Mouse (Mus musculus): Measurements from ENCODE around the gene Sgpp1. TPM values are rescaled to one million over a fixed set of nuclear protein-coding genes. Genes with fewer than 3 reads are reported as not detected.
"Not testable (repeated sequence)": the region's sequence is repeated elsewhere in the genome, so short reads cannot be mapped to it uniquely, and the experiment has no call there.

The Sgpp1 gene
- polyA plus RNA-seq, 1 experiment = 144 TPM

DNA sequence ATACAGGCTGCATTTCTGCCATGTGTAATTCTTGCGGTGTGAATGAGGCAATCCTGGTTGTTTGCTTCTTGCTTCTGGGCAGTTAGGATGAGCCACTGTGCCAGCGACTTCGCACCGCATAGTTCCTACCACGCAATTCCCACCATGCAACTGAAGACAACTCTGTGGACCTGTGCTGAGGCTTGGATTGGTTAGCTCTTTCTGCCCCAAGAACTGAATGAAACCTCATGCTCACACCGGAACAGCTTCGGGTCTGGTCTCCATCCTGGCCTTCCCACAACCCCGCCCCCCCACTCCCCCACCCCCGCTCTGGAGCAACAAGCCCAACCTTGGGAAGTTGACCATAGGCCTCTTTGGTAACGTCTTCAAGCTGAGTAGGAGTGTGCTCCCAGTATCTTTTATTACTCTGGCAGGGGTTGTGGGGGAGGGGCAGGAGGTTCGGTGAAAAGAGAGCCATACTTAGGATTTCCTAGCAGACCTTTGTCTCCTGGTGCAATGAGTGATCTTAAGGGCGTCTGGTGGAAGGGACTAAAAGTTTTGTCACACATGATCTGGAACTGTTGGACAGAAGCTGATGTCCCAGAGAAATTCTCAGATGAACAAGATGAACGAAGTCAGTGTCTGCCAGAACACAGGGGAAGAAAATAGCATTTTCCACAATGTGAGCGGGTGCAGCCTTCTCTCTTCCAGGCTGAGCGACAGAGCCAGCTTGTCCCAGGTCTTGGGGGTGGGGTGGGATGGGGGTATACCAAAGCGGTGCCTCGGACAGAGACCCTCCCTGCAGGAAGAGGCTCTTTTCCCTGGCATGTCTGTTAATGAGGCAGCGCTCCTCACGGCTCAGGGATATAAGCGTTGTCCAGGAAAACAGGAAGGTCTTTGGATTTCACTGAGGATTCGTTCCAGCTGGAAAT lies 34.1 kb downstream of the Sgpp1 start:
- Histone ChIP-seq H3K27ac (ENCODE audit: insufficient read depth, low read depth, low read length) (no peak overlapping the region), H3K4me1 (ENCODE audit: control insufficient read depth, insufficient read depth, low read length) (peaks cover 3% of the 10 kb centered on the region; the same call in 1 of the 2 replicates), H3K4me3 (ENCODE audit: insufficient read depth, low read length) (no peak overlapping the region)
- TF ChIP-seq CTCF (IDR thresholded peaks at IDR 0.05; ENCODE audit: low read depth, low read length) (no peak), POLR2A (IDR thresholded peaks at IDR 0.05; ENCODE audit: borderline replicate concordance, low read depth, low read length) (no peak)

DNA sequence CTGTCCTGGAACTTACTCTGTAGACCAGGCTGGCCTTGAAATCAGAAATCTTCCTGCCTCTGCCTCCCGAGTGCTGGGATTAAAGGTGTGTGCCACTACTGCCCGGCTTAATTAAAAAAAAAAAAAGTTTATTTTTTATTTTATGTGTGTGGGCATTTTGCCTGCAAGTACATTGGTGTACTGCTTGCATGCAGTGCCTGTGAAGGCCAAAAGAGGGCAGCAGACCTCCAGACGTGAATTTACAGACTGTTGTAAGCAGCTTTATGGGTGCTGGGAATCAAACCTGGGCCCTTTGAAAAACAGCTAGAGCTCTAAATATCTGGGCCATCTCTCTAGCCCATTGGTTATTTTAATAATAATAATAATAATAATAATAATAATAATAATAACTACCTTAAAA lies 36.8 kb downstream of the Sgpp1 start:
- H3K27ac ChIP-seq (ENCODE audit: insufficient read depth, low read depth, low read length) = no peak overlapping the region
- peaks cover 10% of the 10 kb centered on the region for H3K4me1 ChIP-seq (ENCODE audit: control insufficient read depth, insufficient read depth, low read length)
- TF ChIP-seq CTCF (IDR thresholded peaks at IDR 0.05; ENCODE audit: low read depth, low read length) (no peak), POLR2A (IDR thresholded peaks at IDR 0.05; ENCODE audit: borderline replicate concordance, low read depth, low read length) (no peak)
- no peak overlapping the region for H3K4me3 ChIP-seq (ENCODE audit: insufficient read depth, low read length)

DNA sequence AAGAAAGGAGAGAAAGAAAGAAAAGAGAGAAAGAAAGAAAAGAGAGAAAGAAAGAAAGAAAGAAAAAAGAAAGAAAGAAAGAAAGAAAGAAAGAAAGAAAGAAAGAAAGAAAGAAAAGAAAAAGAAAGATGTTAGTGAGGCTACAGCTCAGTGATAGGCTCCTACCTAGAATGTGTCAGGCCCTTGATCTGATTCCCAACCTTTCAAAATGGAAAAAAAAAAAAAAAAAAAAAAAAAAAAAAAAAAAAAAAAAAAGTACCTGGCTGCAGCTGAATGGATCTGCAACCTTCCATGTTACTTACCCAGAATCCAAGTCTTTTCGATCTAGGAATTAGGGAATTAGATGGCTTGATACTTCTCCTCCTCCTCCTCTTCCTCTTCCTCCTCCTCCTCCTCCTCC lies 39.7 kb downstream of the Sgpp1 start:
- not testable (repeated sequence) for H3K4me1 ChIP-seq (ENCODE audit: control insufficient read depth, insufficient read depth, low read length); H3K27ac ChIP-seq (ENCODE audit: insufficient read depth, low read depth, low read length); H3K4me3 ChIP-seq (ENCODE audit: insufficient read depth, low read length)

DNA sequence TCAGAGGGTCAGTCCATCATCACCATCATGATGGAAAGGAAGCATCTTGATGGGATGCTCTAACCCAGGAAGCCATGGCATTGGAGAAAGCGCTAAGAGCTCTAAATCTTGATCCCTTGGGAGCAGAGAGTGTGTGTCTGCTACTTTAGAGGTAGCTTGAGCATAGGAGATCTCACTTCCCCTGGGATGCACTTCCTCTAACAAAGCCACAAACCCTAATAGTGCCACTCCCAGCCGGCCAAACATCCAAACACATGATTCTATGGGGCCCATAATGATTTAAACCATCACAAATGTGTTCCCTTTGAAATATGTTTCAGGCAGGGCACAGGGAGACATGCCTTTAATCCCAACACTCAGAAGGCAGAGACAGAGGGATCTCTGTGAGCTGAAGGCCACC lies 46.5 kb downstream of the Sgpp1 start:
- Histone ChIP-seq H3K4me3 (ENCODE audit: insufficient read depth, low read length) (no peak overlapping the region), H3K27ac (ENCODE audit: insufficient read depth, low read depth, low read length) (peak overlapping the region; percentile 55), H3K4me1 (ENCODE audit: control insufficient read depth, insufficient read depth, low read length) (peaks cover 30% of the 10 kb centered on the region)
- TF ChIP-seq CTCF (IDR thresholded peaks at IDR 0.05; ENCODE audit: low read depth, low read length) (no peak), POLR2A (IDR thresholded peaks at IDR 0.05; ENCODE audit: borderline replicate concordance, low read depth, low read length) (no peak)

DNA sequence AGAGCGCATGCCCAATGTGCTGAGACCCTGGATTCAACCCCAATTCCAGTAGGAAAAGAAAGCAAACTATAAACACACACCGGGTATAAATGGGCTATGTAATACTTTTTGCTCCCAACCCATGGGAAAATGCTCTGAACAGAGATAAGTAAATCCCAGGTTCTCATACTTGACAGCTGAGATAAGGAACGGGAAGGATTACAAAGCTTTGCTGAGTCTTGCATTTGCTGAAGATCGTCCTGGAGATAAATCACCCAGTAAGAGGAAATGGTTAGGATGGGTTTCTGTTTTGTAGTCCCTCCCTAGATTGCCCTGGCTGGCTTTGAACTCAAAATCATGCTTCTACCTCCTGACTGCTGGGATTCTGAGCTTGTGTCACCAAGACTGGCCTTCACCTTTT lies 48.2 kb downstream of the Sgpp1 start:
- H3K4me1 ChIP-seq (ENCODE audit: control insufficient read depth, insufficient read depth, low read length) = peaks cover 31% of the 10 kb centered on the region
- TF ChIP-seq POLR2A (IDR thresholded peaks at IDR 0.05; ENCODE audit: borderline replicate concordance, low read depth, low read length) (no peak), CTCF (IDR thresholded peaks at IDR 0.05; ENCODE audit: low read depth, low read length) (no peak)
- H3K4me3 ChIP-seq (ENCODE audit: insufficient read depth, low read length) = peak overlapping the region; percentile 36; the same call in 1 of the 2 replicates
- peak overlapping the region; percentile 92 for H3K27ac ChIP-seq (ENCODE audit: insufficient read depth, low read depth, low read length)

DNA sequence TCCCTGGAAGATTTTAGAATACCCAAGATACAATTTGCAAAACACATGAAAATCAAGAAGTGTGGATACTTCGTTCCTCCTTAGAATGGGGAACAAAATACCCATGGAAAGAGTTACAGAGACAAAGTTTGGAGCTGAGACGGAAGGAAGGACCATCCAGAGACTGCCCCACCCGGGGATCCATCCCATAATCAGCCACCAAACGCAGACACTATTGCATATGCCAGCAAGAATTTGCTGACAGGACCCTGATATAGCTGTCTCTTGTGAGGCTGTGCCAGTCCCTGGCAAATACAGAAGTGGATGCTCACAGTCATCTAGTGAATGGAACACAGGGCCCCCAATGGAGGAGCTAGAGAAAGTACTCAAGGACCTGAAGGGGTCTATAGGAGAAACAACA lies 51.5 kb downstream of the Sgpp1 start:
- peak overlapping the region; percentile 39 for H3K27ac ChIP-seq (ENCODE audit: insufficient read depth, low read depth, low read length)
- not testable (repeated sequence) for H3K4me3 ChIP-seq (ENCODE audit: insufficient read depth, low read length)
- peaks cover 24% of the 10 kb centered on the region for H3K4me1 ChIP-seq (ENCODE audit: control insufficient read depth, insufficient read depth, low read length)

DNA sequence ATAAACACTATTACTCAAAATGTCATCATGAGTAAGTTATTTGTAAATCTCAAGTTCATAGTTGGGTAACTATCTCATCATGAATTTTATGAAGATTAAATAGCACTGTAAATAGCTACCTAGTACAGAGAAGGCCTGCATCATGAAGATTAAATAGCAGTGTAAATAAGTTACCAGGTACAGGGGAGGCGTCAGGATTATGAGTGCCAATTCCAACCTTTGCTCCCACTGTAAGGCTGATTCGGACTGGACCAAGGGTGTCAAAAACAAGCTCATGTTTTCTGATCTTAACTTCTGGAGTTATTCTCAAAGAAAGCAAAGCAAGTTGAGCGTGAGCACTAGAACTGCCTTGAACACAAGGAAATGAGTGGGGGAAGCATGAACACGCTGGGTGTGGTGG lies 51.9 kb downstream of the Sgpp1 start:
- H3K4me3 ChIP-seq (ENCODE audit: insufficient read depth, low read length) = no peak overlapping the region
- peaks cover 20% of the 10 kb centered on the region for H3K4me1 ChIP-seq (ENCODE audit: control insufficient read depth, insufficient read depth, low read length)
- H3K27ac ChIP-seq (ENCODE audit: insufficient read depth, low read depth, low read length) = peak overlapping the region; percentile 39
- TF ChIP-seq CTCF (IDR thresholded peaks at IDR 0.05; ENCODE audit: low read depth, low read length) (no peak), POLR2A (IDR thresholded peaks at IDR 0.05; ENCODE audit: borderline replicate concordance, low read depth, low read length) (no peak)

DNA sequence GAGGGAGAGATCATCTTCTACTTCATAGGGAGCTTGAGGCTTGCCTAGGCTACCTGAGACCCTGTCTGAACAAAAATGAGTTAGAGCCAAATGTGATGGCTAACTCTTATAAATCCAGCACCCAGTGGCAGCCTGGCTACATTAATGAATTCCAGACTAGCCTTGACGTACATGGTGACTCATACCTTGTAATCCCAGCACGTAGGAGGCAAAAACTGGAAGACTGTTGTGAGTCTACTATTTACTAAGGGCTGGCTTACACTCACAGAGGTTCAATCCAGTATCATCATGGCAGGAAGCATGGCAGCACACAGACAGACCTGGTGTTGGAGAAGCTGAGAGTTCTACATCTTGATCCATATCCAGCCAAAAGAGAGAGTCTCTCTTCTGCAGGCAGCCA lies 52.7 kb downstream of the Sgpp1 start:
- H3K27ac ChIP-seq (ENCODE audit: insufficient read depth, low read depth, low read length) = no peak overlapping the region

DNA sequence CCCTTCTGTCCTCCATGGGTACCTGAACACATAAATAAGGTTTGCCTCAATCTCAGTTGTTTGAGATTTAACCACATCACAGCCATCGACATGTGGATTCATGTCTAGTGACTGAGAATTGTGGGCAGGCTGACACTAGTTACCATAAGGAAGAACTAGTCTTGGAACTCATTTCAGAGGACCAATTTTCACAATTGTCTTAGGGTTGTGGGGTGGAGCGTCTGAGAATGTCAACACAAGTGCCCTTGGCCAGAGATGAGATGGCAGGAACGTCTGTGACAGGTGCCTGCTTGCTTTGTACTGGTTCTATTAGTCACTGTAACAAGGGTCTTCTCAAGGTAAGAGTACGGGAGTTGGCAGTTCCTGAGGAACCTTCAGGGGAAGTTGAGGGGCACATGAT lies 54.4 kb downstream of the Sgpp1 start:
- H3K27ac ChIP-seq (ENCODE audit: insufficient read depth, low read depth, low read length) = no peak overlapping the region
- TF ChIP-seq CTCF (IDR thresholded peaks at IDR 0.05; ENCODE audit: low read depth, low read length) (no peak), POLR2A (IDR thresholded peaks at IDR 0.05; ENCODE audit: borderline replicate concordance, low read depth, low read length) (no peak)
- peaks cover 3% of the 10 kb centered on the region for H3K4me1 ChIP-seq (ENCODE audit: control insufficient read depth, insufficient read depth, low read length)
- H3K4me3 ChIP-seq (ENCODE audit: insufficient read depth, low read length) = no peak overlapping the region

More for the DNA sequence above, 52.7 kb downstream of the Sgpp1 start:
- no peak overlapping the region for H3K4me3 ChIP-seq (ENCODE audit: insufficient read depth, low read length)
- TF ChIP-seq POLR2A (IDR thresholded peaks at IDR 0.05; ENCODE audit: borderline replicate concordance, low read depth, low read length) (no peak), CTCF (IDR thresholded peaks at IDR 0.05; ENCODE audit: low read depth, low read length) (no peak)
- H3K4me1 ChIP-seq (ENCODE audit: control insufficient read depth, insufficient read depth, low read length) = peaks cover 14% of the 10 kb centered on the region

DNA sequence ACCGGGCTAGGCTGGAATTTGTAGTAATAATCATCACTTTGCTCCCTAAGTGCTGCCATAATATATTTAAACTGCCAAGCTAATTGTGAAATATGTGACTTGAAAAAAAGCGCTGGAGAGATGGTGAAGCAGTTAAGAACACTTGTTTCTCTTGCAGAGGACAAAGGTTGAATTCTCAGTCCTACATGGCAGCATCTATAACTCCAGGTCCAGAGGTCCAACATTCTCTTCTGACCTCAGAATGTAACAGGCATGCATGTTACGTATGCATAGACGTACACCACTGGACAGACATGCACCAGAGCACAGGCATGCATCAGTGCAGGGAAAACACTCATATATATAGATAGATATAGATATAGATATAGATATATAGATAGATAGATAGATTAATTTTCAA lies 57.1 kb downstream of the Sgpp1 start:
- no peak for TF ChIP-seq POLR2A (IDR thresholded peaks at IDR 0.05; ENCODE audit: borderline replicate concordance, low read depth, low read length)
- no peak for TF ChIP-seq CTCF (IDR thresholded peaks at IDR 0.05; ENCODE audit: low read depth, low read length)

More for the DNA sequence above, 57.1 kb downstream of the Sgpp1 start:
- no peaks in the 10 kb centered on the region for H3K4me1 ChIP-seq (ENCODE audit: control insufficient read depth, insufficient read depth, low read length)
- H3K27ac ChIP-seq (ENCODE audit: insufficient read depth, low read depth, low read length) = no peak overlapping the region
- H3K4me3 ChIP-seq (ENCODE audit: insufficient read depth, low read length) = no peak overlapping the region

Data from bone marrow macrophage, adult 2 months (primary cell).